Mouse (Mus musculus): ENCODE measurements at regions not wholly inside any gene's neighbourhood (a gene's known extent, or its start where the extent isn't known, plus 50 kb on each side); places are given as distances from the start of the nearest gene placed in this dataset.

- H3K4me3 ChIP-seq (replicated peaks in 1 of 3; ENCODE audit: low read depth in 2 of 3, low read length in 2 of 3, poor library complexity in 1 of 3): no peak overlapping the region
- no peak overlapping the region for H3K4me2 ChIP-seq (ENCODE audit: insufficient read depth, low read depth, poor library complexity, severe bottlenecking)
- DNase-seq (ENCODE audit: extremely low read depth): no peak
- no peak overlapping the region for H3K9ac ChIP-seq (ENCODE audit: insufficient read depth, low read depth)
- in situ Hi-C loops (cut with MboI; ENCODE audit: low pct_ligation_motif_present, low pct_unique_long_range_greater_than_20kb, low sequenced_read_pairs): no loop called here
- TF ChIP-seq TBP (conservative IDR thresholded peaks at IDR 0.05; ENCODE audit: low read depth, low read length) (no peak), MAFK (IDR thresholded peaks at IDR 0.05; ENCODE audit: insufficient replicate concordance, low read length) (no peak), MXI1 (IDR thresholded peaks at IDR 0.05; ENCODE audit: low read depth, low read length) (no peak), ZC3H11A (IDR thresholded peaks at IDR 0.05; ENCODE audit: low read depth, low read length) (no peak), HCFC1 (IDR thresholded peaks at IDR 0.05; ENCODE audit: low read depth, low read length) (no peak), JUN (IDR thresholded peaks at IDR 0.05; ENCODE audit: insufficient read depth, low read depth, low read length) (no peak), BHLHE40 (IDR thresholded peaks at IDR 0.05; ENCODE audit: low read depth, low read length) (no peak), RCOR1 (conservative IDR thresholded peaks at IDR 0.05; ENCODE audit: low read depth, low read length) (no peak), PAX5 (IDR thresholded peaks at IDR 0.05; ENCODE audit: low read length) (no peak), USF2 (conservative IDR thresholded peaks at IDR 0.05; ENCODE audit: low read depth, low read length) (no peak), NRF1 (IDR thresholded peaks at IDR 0.05; ENCODE audit: low read depth, low read length) (no peak), SMC3 (IDR thresholded peaks at IDR 0.05; ENCODE audit: low read depth, low read length) (no peak), MYC (IDR thresholded peaks at IDR 0.05; ENCODE audit: low read depth, low read length) (no peak), ZMIZ1 (IDR thresholded peaks at IDR 0.05; ENCODE audit: low read depth, low read length) (no peak), NELFE (IDR thresholded peaks at IDR 0.05; ENCODE audit: low read depth, low read length) (no peak), GABPA (IDR thresholded peaks at IDR 0.05; ENCODE audit: insufficient replicate concordance, low read depth, low read length) (no peak), ETS1 (conservative IDR thresholded peaks at IDR 0.05; ENCODE audit: low read depth, low read length) (no peak), CTCF (conservative IDR thresholded peaks at IDR 0.05 in 1 of 2, IDR thresholded peaks at IDR 0.05 in 1 of 2; ENCODE audit: low read depth in 2 of 2, low read length in 2 of 2) (no peak), UBTF (IDR thresholded peaks at IDR 0.05; ENCODE audit: low read depth, low read length) (no peak)
- peaks cover 6% of the 10 kb centered on the region for H3K9me3 ChIP-seq (replicated peaks; ENCODE audit: low read length)
- H3K79me2 ChIP-seq (replicated peaks; ENCODE audit: control insufficient read depth, extremely low read depth, insufficient read depth, poor library complexity, severe bottlenecking): no peaks in the 10 kb centered on the region
- dilution Hi-C loops (cut with MboI; ENCODE audit: extremely low pct_ligation_motif_present, extremely low pct_unique_long_range_greater_than_20kb, low sequenced_read_pairs): no loop called here
- H3K36me3 ChIP-seq (replicated peaks in 1 of 2; ENCODE audit: control insufficient read depth in 1 of 2, insufficient read depth in 1 of 2, low read length in 1 of 2): no peaks in the 10 kb centered on the region
- H3K4me1 ChIP-seq (ENCODE audit: control insufficient read depth in 1 of 2, insufficient read depth in 2 of 2): no peaks in the 10 kb centered on the region
- no peak overlapping the region for H3K27ac ChIP-seq (ENCODE audit: insufficient read depth, low read depth)
- no peaks in the 10 kb centered on the region for H3K27me3 ChIP-seq (replicated peaks)
Observed at GRCm38 (mm10) chr10:31256934-31257333, 56.2 kb upstream of the Hddc2 start.

- no peak overlapping the region for H3K4me2 ChIP-seq (ENCODE audit: insufficient read depth, low read depth, poor library complexity, severe bottlenecking)
- DNase-seq (ENCODE audit: extremely low read depth): no peak
- TF ChIP-seq USF2 (conservative IDR thresholded peaks at IDR 0.05; ENCODE audit: low read depth, low read length) (no peak), JUND (conservative IDR thresholded peaks at IDR 0.05; ENCODE audit: low read depth, low read length) (no peak), TBP (conservative IDR thresholded peaks at IDR 0.05; ENCODE audit: low read depth, low read length) (no peak), RAD21 (IDR thresholded peaks at IDR 0.05; ENCODE audit: low read depth, low read length) (no peak)
- dilution Hi-C loops (cut with MboI; ENCODE audit: extremely low pct_ligation_motif_present, extremely low pct_unique_long_range_greater_than_20kb, low sequenced_read_pairs): no loop called here
- no peak overlapping the region for H3K27ac ChIP-seq (ENCODE audit: insufficient read depth, low read depth)
- H3K27me3 ChIP-seq (replicated peaks): no peaks in the 10 kb centered on the region
- H3K9me3 ChIP-seq (replicated peaks; ENCODE audit: low read length): peaks cover 5% of the 10 kb centered on the region
- H3K4me3 ChIP-seq (replicated peaks in 1 of 3; ENCODE audit: low read depth in 2 of 3, low read length in 2 of 3, poor library complexity in 1 of 3): no peak overlapping the region
- no peaks in the 10 kb centered on the region for H3K4me1 ChIP-seq (ENCODE audit: control insufficient read depth in 1 of 2, insufficient read depth in 2 of 2)
- no peak overlapping the region for H3K9ac ChIP-seq (ENCODE audit: insufficient read depth, low read depth)
- H3K36me3 ChIP-seq (replicated peaks in 1 of 2; ENCODE audit: control insufficient read depth in 1 of 2, insufficient read depth in 1 of 2, low read length in 1 of 2): no peaks in the 10 kb centered on the region
- H3K79me2 ChIP-seq (replicated peaks; ENCODE audit: control insufficient read depth, extremely low read depth, insufficient read depth, poor library complexity, severe bottlenecking): no peaks in the 10 kb centered on the region
- in situ Hi-C loops (cut with MboI; ENCODE audit: low pct_ligation_motif_present, low pct_unique_long_range_greater_than_20kb, low sequenced_read_pairs): no loop called here
Observed at GRCm38 (mm10) chr10:31257611-31258010, 55.6 kb upstream of the Hddc2 start.

Measured in CH12.LX (cell line).